Mouse (Mus musculus) thymus, adult 2 months (tissue): ENCODE measurements around the gene Kcnab3.
"Not testable (repeated sequence)": the region's sequence is repeated elsewhere in the genome, so short reads cannot be mapped to it uniquely, and the experiment has no call there.

ENCODE experiments used
- CTCF ChIP-seq: fragments of 200-500 bp; IDR thresholded peaks from 2 replicates; pipeline ENCODE4 v1.5.1; 2012; ENCODE audit warnings: mild to moderate bottlenecking, control low read depth, low read length, moderate library complexity, borderline replicate concordance; ENCODE audit not compliant: control insufficient read depth, poor library complexity, insufficient read depth; ENCODE audit errors: extremely low read depth
- POLR2A ChIP-seq: fragments of 200-500 bp; IDR thresholded peaks from 2 replicates; pipeline ENCODE4 v1.6.1; 2012; ENCODE audit warnings: mild to moderate bottlenecking, low read length, control low read depth, moderate library complexity; ENCODE audit not compliant: control insufficient read depth, poor library complexity, insufficient read depth; ENCODE audit errors: extremely low read depth

GRCm38 (mm10) chr11:69318000-69318399 lies 8.1 kb upstream of the Kcnab3 start:
- TF ChIP-seq CTCF, POLR2A: not testable (repeated sequence)
